Mouse (Mus musculus) midbrain, embryonic 11.5 days (tissue): ENCODE data around the gene Trio. TPM values are rescaled to one million over a fixed set of nuclear protein-coding genes. Genes with fewer than 3 reads are reported as not detected.

Source experiments
- ATAC-seq: fragments of 200-750 bp; cut with Nextera tagmentation; 2 replicates; pipeline ENCODE4 v1.8.0; 2017; ENCODE audit warnings: moderate TSS enrichment, moderate library complexity; ENCODE audit not compliant: low FRiP score
- DNase-seq: peaks from one replicate; pipeline ENCODE4 v3.0.0; 2015; ENCODE audit warnings: low spot score; ENCODE audit errors: missing footprints
- H3K27ac ChIP-seq: fragments of 300-500 bp; sonication (generic); 2 replicates; pipeline ENCODE4 v1.5.1; 2014; ENCODE audit warnings: low read depth, low read length
- H3K27me3 ChIP-seq: fragments of 300-500 bp; sonication (generic); 2 replicates; pipeline ENCODE4 v1.6.1; 2014; ENCODE audit warnings: mild to moderate bottlenecking, low read length, moderate library complexity, mixed read lengths; ENCODE audit not compliant: control insufficient read depth, insufficient read depth
- H3K36me3 ChIP-seq: fragments of 300-500 bp; sonication (generic); 2 replicates; pipeline ENCODE4 v1.6.1; 2014; ENCODE audit warnings: mild to moderate bottlenecking, low read length, moderate library complexity, mixed read lengths; ENCODE audit not compliant: control insufficient read depth, insufficient read depth
- H3K4me1 ChIP-seq: fragments of 300-500 bp; sonication (generic); 2 replicates; pipeline ENCODE4 v1.6.1; 2014; ENCODE audit warnings: low read length; ENCODE audit not compliant: control insufficient read depth, insufficient read depth
- H3K4me2 ChIP-seq: fragments of 300-500 bp; sonication (generic); 2 replicates; pipeline ENCODE4 v1.6.1; 2014; ENCODE audit warnings: mild to moderate bottlenecking, moderate library complexity
- H3K4me3 ChIP-seq: fragments of 300-500 bp; sonication (generic); 2 replicates; pipeline ENCODE4 v1.5.1; 2014; ENCODE audit warnings: low read depth, low read length
- H3K9ac ChIP-seq: fragments of 300-500 bp; sonication (generic); 2 replicates; pipeline ENCODE4 v1.6.1; 2014; ENCODE audit warnings: low read length
- H3K9me3 ChIP-seq: fragments of 300-500 bp; sonication (generic); 2 replicates; pipeline ENCODE4 v1.6.1; 2016; ENCODE audit warnings: low read length; ENCODE audit not compliant: control insufficient read depth
- WGBS: fragments of 180-500 bp; shearing (Covaris S2); extraction: QIAGEN DNeasy Blood & Tissue Kit; methylation state at CpG from one replicate; pipeline ENCODE4 v1.1.7; 2014; 5-methylcytosine and 5-hydroxymethylcytosine counted together
- polyA plus RNA-seq: library from polyadenylated mRNA; unstranded; fragments of >200 nt; fragmentation: Nextera tagmentation; extraction: Ambion mirVana; gene quantifications from 2 replicates; pipeline ENCODE4 v1.2.1, GENCODE M21; 2014

Trio gene
- polyA plus RNA-seq, 1 experiment from 2014 or later, result 32.5 TPM

DNA sequence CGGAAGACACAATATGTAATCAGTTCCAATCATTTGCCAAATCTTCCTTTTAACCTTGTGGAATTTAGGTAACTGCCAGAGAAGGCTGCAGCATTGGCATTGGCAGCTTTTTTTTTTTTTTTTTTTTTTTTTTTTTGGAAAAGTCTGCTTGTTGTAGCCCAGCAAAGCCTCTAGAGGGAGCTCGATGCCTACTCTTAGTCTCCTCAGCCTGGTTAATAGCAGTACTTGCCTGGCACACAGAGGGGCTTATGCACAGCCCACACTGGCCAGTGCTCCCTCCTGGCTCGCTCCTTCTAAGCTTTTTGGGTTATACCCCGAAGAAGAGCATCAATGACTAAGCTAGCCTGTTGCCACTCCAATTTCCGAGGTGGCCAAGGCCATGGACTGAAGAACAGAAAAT, 106.1 kb downstream of the Trio start:
- H3K4me3 ChIP-seq, result no peak overlapping the region
- DNase-seq (peak; percentile 91), ATAC-seq (peak; percentile 74)
- no peaks in the 10 kb centered on the region for H3K36me3 ChIP-seq
- H3K9me3 ChIP-seq, result no peaks in the 10 kb centered on the region
- H3K27me3 ChIP-seq, result no peaks in the 10 kb centered on the region
- H3K27ac ChIP-seq, result no peak overlapping the region
- no peak overlapping the region for H3K4me2 ChIP-seq
- no peak overlapping the region for H3K9ac ChIP-seq
- H3K4me1 ChIP-seq, result peaks cover 18% of the 10 kb centered on the region
- 21% methylated on average over 5 of the region's 5 CpGs for WGBS

DNA sequence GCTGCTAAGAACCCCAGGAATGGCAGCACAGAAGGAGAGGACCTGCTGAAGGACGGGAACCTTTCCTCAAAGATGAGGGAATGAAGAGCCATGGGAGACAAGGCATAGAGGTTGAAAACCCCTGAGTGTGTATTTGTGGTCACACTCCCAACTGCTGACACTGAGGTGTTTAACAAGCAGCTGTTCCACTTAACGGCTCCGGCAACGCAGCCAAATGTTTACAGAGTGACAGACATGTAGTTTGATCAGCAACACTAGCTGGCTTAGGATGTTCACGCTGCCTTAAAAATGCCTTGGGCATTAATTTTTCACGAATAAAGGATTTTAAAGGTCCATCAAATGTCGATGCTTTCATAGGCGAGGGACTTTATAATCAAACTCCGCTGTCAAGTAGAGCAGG, 106.8 kb downstream of the Trio start:
- WGBS, result 91% methylated on average over 9 of the region's 9 CpGs
- ATAC-seq (no peak), DNase-seq (no peak)
- no peaks in the 10 kb centered on the region for H3K27me3 ChIP-seq
- no peak overlapping the region for H3K4me3 ChIP-seq
- H3K27ac ChIP-seq, result no peak overlapping the region
- peaks cover 14% of the 10 kb centered on the region for H3K4me1 ChIP-seq
- no peak overlapping the region for H3K9ac ChIP-seq
- H3K36me3 ChIP-seq, result no peaks in the 10 kb centered on the region
- no peak overlapping the region for H3K4me2 ChIP-seq
- no peaks in the 10 kb centered on the region for H3K9me3 ChIP-seq

DNA sequence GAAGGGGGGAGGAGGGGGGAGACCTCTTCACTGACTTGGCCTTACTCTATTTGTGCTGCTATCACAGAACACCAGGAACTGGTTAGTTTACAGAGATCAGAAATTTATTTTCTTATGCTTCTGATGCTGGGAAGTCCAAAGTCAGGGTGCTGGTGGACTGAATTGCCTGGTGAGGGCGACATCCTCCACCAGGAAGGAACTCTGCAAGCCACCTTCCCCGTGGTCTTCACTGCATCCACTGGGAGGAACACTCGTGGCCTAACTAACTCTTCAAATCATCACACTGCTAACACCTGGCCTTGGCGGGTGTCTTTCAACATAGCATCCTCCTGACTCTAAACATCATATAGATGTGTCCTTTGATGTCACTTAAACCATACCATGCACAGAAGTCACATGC, 109.4 kb downstream of the Trio start:
- Histone ChIP-seq H3K9me3 (no peaks in the 10 kb centered on the region), H3K4me2 (no peak overlapping the region), H3K4me1 (peaks cover 3% of the 10 kb centered on the region; the same call in 1 of the 2 replicates), H3K9ac (no peak overlapping the region), H3K27me3 (no peaks in the 10 kb centered on the region), H3K36me3 (no peaks in the 10 kb centered on the region), H3K4me3 (no peak overlapping the region), H3K27ac (no peak overlapping the region)
- DNase-seq (no peak), ATAC-seq (no peak)
- 62% methylated on average over 4 of the region's 4 CpGs for WGBS

DNA sequence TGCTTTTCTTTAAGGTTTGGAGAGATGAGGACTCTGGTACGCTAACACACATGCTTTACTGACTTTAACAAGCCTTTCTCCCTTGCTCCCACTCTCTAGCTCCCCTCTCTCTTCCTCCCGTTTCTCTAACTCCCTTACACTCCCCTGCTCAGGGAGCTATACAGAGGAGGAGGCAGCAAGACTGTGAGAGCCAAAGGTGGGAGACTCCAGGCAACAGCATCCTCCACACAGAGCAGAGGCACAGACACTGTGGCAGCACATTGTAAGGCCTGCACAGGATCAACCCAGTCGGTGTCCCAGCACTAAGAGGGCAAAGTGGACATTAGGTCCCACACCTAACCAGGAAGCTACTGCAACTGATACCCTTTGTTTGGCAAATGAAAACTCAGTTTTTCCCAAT, 112.6 kb downstream of the Trio start:
- Histone ChIP-seq H3K4me2 (no peak overlapping the region), H3K27ac (no peak overlapping the region), H3K9ac (no peak overlapping the region), H3K4me1 (no peaks in the 10 kb centered on the region), H3K27me3 (no peaks in the 10 kb centered on the region), H3K4me3 (no peak overlapping the region), H3K36me3 (no peaks in the 10 kb centered on the region; the same call in 1 of the 2 replicates), H3K9me3 (no peaks in the 10 kb centered on the region)
- no peak for DNase-seq
- 70% methylated on average over 3 of the region's 3 CpGs for WGBS
- no peak for ATAC-seq

DNA sequence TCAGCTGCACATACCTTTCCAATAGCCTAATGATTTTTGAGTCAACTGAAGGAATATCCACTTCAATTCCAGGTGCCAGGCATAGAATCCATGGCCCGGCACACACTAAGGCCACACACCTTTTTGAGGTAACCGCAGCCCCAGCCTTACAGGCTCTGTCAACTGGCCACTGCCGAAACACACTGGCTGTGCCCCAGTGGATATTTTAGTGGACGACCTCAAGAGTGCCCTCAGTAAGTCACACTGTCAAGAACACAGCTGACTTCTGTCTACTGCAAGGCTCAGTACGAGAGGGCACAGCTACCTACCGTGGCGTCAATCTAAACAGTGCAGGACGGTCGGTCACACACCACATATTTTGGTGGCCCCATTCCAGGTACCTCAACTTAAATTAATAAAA, 114.5 kb downstream of the Trio start:
- 91% methylated on average over 9 of the region's 9 CpGs for WGBS

DNA sequence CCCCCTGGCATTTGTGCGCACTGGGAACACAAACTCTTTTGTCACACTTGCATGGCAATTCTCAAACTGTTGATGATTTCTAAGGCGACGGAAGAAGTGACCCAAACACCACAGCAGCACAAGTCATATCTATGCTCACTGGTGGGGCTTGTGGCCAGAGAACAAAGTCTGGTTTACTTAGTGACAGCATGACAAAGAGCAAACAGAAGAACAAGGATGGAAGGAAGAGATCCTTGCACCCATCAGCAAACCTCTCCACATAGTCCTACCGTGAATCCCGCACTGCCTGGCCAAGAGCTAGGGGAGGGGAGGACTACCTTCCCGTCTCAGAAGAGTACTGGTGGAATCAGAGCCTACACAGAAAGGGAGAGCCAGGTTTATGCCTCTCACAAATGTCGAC, 115.5 kb downstream of the Trio start:
- no peaks in the 10 kb centered on the region for H3K9me3 ChIP-seq
- 94% methylated on average over 7 of the region's 7 CpGs for WGBS
- H3K4me3 ChIP-seq, result no peak overlapping the region
- H3K4me2 ChIP-seq, result no peak overlapping the region
- no peaks in the 10 kb centered on the region for H3K4me1 ChIP-seq
- H3K36me3 ChIP-seq, result no peaks in the 10 kb centered on the region; the same call in 1 of the 2 replicates
- H3K27ac ChIP-seq, result no peak overlapping the region
- H3K9ac ChIP-seq, result no peak overlapping the region
- H3K27me3 ChIP-seq, result no peaks in the 10 kb centered on the region
- ATAC-seq, result no peak
- no peak for DNase-seq

More for the DNA sequence above, 114.5 kb downstream of the Trio start:
- H3K9me3 ChIP-seq, result no peaks in the 10 kb centered on the region
- no peaks in the 10 kb centered on the region for H3K4me1 ChIP-seq
- no peak for ATAC-seq
- no peak overlapping the region for H3K4me3 ChIP-seq
- no peak overlapping the region for H3K27ac ChIP-seq
- no peak for DNase-seq
- H3K9ac ChIP-seq, result no peak overlapping the region
- no peaks in the 10 kb centered on the region; the same call in 1 of the 2 replicates for H3K36me3 ChIP-seq
- no peaks in the 10 kb centered on the region for H3K27me3 ChIP-seq
- no peak overlapping the region for H3K4me2 ChIP-seq

DNA sequence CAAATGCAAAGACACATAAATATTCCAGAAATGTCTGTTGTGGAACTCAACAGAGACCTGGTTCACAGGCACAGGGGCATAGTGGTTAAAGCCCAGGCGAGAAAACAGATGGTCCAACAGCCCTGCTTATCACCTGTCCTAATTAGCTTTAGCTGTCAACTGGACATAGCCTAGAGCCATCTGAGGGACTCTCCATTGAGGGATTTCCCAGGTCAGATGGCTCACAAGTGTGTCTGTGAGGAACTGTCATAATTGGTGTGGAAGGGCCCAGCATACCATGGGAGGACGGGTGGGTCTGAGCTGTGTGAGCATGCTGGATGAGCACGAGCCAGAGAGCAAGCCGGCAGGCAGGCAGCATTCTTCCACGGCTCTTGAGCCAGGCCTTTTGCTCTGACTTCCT, 118.0 kb downstream of the Trio start:
- Histone ChIP-seq H3K4me2 (no peak overlapping the region), H3K27me3 (no peaks in the 10 kb centered on the region), H3K9ac (no peak overlapping the region), H3K36me3 (no peaks in the 10 kb centered on the region; the same call in 1 of the 2 replicates), H3K27ac (no peak overlapping the region), H3K4me1 (no peaks in the 10 kb centered on the region), H3K9me3 (no peaks in the 10 kb centered on the region), H3K4me3 (no peak overlapping the region)
- DNase-seq, result no peak
- 85% methylated on average over 5 of the region's 5 CpGs for WGBS
- peak; percentile 36; the same call in 1 of the 2 replicates for ATAC-seq

DNA sequence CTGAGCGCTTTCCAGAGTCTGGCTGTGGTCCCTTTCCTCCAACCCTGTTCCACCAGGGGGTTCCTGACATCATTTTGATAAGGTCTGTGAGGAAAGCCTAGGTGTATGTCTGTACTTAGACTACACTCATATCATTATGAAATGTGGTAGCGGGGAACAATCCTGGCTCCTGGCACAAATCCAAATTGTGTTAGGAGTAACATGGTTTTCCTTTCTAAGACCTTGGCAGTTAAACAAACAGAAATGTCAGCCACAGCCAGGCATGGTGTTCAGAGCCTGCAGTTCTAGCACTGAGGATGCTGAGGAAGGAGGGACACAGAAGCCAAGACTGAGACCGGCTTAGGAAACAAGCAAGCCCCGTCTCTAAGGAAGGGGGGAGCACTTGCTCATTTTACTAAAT, 119.2 kb downstream of the Trio start:
- Histone ChIP-seq H3K27ac (no peak overlapping the region), H3K9me3 (no peaks in the 10 kb centered on the region), H3K4me1 (no peaks in the 10 kb centered on the region), H3K4me2 (no peak overlapping the region), H3K36me3 (no peaks in the 10 kb centered on the region; the same call in 1 of the 2 replicates), H3K4me3 (no peak overlapping the region), H3K27me3 (no peaks in the 10 kb centered on the region), H3K9ac (no peak overlapping the region)
- DNase-seq (no peak), ATAC-seq (no peak)
- 93% methylated on average over 4 of the region's 4 CpGs for WGBS

DNA sequence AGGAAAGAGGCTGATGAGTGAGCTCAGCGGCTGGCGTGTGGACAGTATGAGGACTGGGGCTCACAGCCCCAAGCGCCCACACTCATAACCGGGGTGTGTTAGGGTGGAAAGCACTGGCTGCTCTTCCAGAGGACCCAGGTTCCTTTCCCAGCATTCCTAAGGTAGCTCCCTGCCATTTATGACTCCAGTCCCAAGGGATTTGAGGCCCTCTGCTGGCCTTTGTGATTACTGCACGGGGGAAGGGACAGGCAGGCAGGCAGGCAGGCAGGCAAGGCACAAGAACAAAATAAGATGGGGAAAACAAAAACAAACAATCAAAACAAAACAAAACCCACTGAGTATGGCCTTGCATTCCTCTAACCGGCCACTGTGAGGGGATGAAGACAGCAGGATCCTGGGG, 120.3 kb downstream of the Trio start:
- Histone ChIP-seq H3K4me1 (no peaks in the 10 kb centered on the region), H3K27ac (no peak overlapping the region), H3K27me3 (no peaks in the 10 kb centered on the region), H3K9me3 (no peaks in the 10 kb centered on the region), H3K36me3 (no peaks in the 10 kb centered on the region), H3K4me2 (no peak overlapping the region), H3K4me3 (no peak overlapping the region), H3K9ac (no peak overlapping the region)
- DNase-seq (peak; percentile 94), ATAC-seq (peak; percentile 43; the same call in 1 of the 2 replicates)
- WGBS, result 69% methylated on average over 6 of the region's 6 CpGs
